Mouse (Mus musculus) kidney, postnatal 25 days (tissue): ENCODE results near the gene Anapc2.

Experiments
- DNase-seq, 2 experiments: peaks; one replicate each; pipeline ENCODE4 v3.0.0; 2021; ENCODE audit warnings: mixed read lengths in 2 of 2

Gene Anapc2

DNA sequence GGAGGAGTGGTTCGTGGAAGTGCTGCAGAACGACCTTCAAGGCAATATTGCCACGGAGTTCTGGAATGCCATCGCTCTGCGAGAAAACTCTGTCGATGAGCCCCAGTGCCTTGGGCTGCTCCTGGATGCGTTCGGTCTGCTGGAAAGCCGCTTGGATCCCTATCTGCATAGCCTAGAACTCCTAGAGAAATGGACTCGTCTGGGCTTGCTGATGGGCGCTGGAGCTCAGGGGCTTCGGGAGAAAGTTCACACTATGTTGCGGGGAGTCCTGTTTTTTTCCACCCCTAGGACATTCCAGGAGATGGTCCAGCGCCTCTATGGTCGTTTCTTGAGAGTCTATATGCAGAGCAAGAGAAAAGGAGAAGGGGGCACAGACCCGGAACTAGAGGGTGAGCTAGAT lies 732 bp downstream of the Anapc2 start:
- DNase-seq, result no peak

DNA sequence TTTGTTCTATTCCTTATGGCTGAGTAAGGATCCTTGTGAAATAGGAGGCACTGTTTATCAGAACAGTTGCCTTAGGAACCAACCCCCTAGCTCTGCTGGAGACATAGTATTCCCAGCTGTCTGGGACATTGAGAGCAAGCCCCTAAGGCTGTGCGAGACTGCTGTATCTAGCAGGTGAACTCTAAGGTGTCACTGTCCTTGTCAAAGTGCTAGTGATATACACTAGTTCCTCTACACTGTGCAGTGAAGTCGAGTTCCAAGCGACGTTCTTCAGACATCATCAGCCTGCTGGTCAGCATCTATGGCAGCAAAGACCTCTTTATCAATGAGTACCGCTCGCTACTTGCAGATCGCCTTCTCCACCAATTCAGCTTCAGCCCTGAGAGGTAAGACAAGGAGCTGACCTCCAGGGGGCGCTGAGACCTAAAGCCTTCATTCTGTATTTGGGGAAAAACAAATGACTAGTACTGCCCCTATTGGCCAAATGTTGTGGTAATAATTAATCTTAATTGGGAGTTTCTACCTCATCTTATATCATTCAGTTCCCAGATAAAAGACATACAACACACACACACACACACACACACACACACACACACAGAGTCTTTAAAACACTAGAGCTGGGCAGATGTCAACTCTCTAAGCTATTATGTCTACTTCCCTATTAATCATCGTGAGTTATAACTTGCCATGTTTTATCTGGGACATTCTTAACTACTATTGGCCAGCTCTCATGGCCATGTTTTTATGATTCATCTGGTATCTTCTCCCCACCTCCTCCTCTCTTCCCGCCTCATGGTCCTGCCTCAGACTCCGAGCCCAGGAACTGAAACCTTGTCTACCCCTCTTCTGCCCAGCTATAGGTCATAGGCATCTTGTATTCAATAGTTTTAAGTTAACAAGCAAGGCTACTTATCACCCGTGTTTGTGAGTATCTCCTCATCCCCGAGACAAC lies 6.9 kb downstream of the Anapc2 start:
- peak; percentile 87 to 93 for DNase-seq

DNA sequence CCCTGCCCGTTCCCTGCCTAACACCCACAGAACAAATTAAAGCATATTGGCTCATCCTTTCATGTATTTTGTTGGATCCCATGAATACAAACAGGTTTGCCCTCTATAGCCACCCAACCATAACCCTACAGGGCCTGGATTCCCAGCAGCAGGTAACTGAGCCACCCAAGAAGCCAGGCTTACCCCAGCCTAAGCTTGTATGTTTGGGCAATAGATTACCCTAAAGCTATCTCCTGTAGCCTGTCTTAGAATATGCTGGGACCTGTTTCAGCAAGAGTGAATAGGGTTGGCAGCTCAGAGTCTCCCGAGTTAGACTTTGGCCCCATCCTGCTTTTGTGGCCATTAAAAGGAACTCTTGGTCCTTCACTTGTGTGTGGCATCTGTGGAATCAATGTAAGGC lies 13.3 kb downstream of the Anapc2 start:
- no peak for DNase-seq

DNA sequence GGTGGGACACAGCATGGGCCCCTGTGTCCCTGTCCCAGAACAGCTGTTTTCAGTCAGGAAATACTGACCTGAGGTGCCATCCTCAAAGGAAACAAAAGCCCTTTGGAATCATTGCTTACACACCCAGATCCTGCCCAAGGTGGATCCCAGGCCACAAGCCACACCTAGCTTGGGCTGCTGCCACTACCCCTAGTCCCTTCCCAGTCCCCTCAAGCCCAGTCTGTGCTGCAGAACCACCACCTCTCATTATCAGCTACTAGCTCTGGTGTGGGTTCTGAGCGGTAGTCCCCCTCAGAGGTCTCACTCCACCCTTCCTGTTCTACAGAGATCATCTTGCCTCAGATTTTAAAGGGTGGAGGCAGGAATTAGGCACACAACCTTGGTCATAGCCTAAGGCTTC lies 14.0 kb downstream of the Anapc2 start:
- no peak for DNase-seq

DNA sequence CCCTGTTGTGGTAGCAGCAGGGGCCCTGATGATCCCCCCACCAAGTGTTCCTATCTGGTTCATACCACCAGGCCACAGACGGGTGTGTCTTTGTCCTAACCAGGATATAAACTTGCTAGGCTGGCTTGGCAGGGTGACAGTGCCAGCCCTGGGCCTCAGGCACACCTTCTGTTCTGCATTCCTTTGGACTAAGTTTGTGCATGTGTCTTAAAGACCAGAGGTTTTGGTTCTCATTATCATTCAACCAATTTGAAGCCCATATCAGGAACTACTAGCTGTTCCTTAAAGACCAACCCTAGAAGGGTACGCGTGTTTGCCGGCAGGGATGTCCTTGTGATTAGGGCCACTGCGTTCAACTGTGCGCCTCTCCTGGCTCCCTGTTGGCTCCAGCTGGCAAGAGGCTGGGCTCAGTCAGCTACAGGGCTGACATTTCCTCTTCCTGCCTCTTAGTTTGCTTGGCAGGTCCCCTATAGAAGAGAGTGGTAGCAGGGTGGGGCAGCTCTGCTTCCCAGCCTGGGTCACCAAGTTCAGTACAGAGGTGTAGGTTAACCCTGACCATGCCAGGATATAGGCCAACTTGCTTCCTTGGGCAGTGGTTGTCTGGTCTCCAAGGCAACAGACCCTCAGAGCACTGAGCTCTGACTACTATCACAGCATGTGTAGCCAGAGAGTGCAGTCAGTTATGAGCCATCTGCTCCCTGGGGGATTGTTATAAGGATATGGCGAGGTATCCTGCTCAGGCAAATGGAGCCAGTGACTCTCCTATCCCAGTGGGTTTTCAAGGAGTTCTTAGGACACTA lies 14.8 kb downstream of the Anapc2 start:
- peak; percentile 47 to 65 for DNase-seq

DNA sequence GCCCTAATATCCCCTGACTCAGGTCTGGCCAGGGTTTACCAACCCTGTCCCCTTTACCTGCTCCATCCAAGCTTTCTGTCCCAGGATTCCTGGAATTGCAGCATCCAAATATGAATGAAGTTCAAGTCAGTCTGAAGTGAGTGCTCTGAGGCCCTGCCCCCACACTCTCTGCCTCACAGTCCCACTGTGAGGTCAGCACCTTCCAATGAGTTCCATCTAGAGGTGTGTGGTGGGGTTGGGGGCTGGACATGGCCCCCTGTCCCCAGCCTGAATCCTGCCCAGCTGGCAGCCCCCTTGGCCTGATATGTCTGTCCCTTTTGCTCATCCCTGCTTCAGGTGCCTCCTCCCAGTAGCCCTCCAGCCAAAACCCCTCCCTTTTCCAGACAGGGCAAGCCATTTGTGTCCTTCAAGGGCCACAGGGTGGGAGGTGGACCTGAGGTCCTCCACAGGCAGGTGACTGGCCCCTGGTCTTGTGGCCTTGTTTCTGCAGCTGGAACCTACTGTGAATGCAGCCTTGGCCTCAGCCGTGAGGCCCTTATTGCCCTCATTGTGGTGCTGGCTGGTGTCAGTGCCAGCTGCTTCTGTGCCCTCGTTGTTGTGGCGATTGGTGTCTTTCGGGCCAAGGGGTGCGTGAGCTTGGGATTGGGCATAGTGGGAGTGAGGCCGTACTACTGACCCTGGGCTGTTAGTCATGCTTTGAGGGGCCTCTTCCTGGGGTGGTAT lies 15.8 kb downstream of the Anapc2 start, which contains the start of gene Tmem210:
Gene Tmem210 (plus strand): TSS at position 219 of the 723 bp plus-strand sequence.
- no peak for DNase-seq

DNA sequence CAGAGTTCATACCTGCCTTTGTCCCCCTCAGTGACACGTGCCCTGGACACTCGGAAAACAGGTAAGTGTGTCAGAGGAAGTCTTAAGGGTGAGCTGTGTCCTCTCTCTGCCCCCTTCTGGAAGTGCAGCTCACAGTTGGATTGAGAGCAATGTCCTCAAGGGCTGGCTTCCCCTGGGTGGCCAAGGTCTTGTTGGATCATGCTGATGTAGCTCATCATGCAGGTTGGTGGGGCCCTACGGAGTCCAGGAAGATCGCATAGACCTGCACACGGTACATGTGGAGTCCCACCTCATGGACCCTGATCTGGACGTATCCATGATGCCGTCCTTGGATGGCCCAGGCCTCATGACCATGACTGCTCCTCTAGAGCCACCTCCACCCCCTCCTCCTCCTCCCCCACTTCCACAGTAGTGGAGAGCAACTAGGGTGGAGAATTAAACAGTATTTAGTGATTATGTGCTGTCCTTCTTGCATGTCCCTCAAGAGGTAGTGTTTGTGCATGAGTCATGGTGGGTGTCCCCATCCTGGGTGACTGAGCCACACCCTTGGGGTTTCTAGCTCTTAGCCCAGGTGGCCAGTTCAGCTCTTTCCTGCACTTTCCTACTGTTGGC lies 16.6 kb downstream of the Anapc2 start:
- DNase-seq, result no peak

DNA sequence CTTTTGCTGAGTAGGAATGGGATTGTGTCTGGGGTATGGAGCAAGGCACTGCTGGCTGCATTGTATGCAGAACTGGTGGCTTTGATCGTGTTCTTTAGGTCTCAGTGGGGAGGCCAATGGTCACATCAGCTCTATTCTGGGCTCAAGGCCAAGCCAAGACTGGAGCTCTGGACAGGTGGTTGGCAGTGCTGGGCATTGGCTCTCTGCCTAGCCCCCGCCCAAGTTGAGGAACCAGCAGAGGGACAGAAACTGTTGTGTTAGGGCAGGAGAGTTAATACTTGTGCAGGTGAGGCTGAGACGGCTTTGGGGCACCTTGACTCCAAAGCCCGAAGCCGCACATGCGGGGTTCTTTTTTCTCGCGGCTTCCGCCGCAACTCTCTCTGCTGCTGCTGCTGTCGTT lies 17.4 kb downstream of the Anapc2 start, which contains the start of gene Lrrc26:
Gene Lrrc26 (plus strand): TSS at position 265 of the 400 bp plus-strand sequence.
- peak; percentile 82 to 89 for DNase-seq

DNA sequence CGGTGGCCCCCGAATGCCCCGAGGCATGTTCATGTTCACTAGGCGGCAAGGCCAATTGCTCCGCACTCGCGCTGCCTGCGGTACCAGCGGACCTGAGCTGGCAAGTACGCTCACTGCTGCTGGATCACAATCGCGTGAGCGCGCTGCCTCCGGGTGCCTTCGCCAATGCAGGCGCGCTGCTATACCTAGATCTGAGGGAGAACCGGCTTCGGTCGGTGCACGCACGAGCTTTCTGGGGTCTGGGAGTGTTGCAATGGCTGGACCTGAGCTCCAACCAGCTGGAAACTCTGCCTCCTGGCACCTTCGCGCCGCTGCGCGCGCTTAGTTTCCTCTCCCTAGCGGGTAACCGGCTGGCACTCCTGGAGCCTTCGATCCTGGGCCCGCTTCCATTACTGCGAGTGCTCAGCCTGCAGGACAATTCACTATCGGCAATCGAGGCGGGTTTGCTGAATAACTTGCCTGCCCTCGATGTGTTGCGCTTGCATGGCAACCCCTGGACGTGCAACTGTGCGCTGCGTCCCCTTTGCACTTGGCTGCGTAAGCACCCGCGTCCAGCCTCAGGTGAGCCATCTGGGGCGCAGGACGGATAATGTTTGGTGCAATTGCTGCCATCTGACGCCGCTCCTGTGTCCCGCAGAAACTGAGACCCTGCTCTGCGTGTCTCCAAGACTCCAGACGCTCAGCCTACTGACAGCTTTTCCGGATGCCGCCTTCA lies 18.0 kb downstream of the Anapc2 start:
- DNase-seq, result peak; percentile 34 to 62

DNA sequence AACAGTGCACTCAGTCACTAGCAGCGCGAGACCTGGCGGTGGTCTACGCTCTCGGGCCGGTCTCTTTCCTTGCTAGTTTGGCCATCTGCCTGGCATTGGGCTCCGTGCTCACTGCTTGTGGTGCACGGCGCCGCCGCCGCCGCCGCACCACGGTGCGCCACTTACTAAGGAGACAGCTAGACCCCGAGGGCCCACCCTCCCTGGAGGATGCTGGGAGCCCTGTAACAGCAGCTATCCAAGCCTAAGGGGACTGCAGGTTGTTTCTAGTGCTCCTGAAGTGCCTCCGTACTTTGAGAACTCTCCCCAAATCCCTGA lies 18.5 kb downstream of the Anapc2 start:
- peak in 1 of 2 experiments; percentile 19 for DNase-seq

DNA sequence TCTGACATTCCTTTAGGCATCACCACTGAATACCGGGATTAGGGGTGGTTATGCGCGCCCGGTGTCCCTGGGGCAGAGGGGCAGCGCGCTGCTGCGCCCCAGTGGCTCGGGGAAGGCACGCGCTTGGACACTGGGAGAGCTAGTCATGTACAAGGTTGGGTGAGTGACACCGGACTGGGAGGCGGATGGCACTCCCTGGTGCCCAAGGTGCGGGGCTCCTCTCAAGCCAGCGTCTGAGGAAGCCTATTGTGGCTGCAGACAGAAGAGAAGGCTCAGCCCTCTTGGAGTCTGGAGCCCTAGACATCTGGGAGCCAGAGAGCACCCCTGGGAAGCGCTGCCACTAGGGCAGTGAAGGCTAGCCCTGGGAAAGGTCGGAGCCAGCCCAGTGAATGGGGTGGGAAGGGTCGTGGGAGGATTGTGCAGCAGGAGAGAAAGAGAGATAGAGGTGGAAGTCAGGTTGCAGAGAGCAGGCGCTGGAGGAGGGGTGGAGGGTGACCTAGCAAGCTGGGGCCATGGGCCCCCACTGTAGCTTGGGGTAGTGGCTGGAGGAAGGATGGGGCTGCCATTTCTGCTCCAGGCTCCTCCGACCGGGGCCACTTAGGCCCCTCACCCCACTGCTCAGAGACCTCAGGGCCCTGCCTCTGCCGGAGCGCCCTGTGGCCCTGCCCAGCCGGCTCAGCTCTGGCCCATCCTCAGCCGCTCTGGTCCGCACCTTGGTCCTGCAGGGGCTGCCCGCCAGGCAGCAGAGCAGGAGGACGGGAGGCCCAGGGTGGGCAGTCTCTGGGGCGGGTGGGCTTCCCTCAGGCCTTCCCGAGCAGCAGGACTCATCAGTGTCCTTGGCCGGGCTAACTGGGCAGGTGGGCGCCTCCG lies 19.1 kb downstream of the Anapc2 start:
- DNase-seq, result peak in 1 of 2 experiments; percentile 22

DNA sequence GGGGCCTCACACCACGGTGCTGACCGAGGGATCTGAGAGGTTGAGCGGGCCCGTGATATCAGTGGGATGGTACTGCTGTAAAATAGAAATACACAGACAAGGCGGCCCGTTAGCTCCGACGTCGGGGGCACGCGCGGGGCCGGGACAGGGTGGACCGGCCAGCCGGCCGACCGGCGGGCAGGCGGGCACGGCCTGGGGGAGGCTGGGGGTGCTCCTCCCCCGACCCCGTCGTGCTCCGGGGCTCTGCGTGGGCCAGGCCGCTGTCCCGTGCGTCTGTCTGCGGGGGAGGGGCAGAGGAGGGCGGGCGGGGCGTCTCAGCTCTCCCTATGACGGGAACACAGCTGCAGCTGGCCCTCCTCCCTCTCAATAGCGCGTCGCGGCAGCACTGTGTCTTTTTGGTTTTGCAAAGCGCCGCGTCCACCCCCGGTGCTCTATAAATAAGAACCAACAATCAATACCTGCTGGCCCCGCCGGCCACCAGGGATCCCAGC lies 19.8 kb downstream of the Anapc2 start:
- peak in 1 of 2 experiments; percentile 14 for DNase-seq

DNA sequence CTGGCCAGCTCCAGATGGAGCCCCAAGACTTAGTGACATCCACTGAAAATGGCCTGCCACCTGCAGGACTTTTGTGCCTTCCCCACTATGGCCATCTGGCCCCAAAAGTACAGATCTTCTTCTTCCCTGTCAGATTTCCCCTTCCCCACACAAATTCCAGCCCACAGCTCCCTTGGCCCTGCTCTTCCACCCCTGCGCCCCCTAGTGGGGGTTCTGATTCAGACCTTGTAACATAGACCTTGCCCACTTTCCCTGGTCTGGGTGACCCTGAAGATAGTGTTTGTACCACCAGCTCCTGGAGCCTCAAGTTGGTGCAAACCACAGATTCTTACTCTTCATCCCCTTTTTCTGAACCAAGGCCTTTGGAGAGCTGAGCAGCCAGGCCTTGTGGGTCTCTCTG lies 20.6 kb downstream of the Anapc2 start:
- peak; percentile 75 to 88 for DNase-seq

DNA sequence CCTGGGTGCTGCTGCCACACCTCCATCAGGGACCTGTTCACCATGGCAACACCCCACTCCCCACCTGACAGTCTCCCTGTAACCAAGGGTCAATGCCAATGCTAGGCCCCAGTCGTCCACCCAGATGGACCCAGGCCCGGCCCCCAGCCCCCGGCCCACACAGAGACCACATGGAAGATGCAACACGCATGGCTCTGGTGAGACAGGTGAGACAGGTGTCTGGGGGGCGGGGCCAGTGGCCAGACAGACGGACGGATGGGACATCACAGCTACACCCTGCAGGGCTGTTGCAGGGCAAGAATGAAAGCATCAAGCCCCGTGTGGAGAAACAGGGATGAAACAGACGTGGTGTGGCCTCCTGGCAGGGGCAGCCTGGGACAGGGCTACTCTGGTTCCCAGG lies 21.4 kb downstream of the Anapc2 start:
- no peak for DNase-seq

DNA sequence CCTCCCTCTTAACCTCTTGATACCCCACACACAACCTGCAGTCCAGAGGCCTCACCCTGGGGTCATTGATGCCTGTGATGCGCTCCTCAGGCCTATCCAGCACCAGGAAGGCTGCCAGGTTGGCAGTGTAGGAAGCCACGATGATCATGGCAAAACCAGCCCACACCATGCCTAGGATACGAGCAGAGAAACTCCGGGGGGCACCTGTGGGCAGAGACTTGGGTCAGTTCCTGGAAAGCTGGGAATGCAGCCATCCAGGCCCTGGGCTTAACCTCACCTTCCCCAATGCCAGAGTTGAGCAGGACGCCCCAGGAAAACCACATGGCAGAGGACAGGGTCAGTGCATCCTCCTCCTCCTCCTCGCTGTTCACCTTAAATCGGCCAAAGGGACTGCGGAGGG lies 24.8 kb downstream of the Anapc2 start:
- no peak for DNase-seq

DNA sequence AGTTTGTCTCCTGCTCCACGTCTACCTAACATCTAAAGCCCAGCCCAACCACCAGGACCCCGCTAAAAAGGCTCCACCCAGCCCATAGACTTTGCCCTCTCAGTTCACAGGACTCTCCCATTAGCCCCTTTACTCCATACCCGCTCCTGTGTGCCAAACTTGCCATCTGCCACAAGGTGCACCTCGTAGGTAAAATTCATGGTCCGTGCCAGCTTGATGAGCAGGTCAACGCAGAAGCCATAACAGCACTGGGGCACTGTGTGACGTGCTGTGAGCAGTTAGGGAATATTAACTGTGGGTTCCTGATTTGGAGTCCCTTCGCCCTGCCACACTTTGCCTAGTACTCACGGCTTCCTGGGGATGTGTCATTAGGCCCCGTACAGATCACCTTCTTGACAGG lies 25.8 kb downstream of the Anapc2 start:
- DNase-seq, result no peak

DNA sequence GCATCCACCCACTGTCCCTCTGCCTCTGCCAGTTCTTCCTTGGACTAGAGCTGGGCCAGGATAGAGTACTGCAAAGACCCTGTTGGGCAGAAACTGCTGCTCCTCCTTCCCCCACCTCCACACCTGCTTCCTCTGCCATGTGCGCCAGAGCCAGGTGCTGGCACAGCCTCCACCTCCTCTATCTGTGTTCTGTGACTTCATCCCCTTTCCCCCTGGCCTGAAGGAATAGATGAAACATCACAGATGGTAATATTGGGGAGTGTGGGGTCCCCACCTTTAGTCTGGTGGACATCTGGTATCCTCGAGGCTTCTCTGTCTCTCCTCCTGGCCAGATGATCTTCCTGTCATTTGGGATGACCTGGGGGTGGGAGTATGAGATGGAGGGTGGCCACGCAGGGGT lies 31.2 kb downstream of the Anapc2 start:
- DNase-seq, result no peak

DNA sequence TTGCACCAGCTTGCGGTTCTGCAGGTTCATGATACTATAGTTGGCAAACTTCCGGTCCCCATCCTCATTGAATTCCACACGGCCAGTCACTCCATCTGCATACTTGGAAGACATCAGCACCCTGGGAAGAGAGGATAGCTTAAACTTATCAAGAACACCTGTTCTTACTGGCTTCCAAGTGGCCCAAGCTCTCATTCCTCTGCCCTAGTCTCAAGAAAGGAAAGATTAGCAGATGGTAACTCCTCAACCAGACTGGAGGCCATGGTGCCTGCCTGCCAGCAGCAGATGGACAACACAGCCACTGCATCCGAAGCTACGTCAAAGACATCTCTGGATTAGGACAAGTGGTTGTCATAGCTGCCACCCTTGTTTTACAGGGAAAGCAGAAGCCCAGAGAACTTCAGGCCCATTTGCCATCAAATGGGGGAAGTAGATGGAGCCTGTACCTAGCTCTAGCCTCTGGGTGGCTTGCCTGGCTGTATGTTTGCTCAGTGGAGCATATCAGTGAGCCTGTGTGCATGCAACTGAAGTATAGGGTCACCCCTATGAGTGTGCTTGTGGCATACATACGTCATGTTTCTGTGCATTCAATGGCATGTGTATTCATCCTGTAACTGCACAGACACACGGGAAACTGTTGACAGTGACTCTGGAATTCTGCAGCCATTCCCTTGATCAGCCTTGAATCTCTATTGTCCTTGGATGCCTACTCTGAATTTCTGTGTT lies 31.8 kb downstream of the Anapc2 start:
- DNase-seq, result no peak

DNA sequence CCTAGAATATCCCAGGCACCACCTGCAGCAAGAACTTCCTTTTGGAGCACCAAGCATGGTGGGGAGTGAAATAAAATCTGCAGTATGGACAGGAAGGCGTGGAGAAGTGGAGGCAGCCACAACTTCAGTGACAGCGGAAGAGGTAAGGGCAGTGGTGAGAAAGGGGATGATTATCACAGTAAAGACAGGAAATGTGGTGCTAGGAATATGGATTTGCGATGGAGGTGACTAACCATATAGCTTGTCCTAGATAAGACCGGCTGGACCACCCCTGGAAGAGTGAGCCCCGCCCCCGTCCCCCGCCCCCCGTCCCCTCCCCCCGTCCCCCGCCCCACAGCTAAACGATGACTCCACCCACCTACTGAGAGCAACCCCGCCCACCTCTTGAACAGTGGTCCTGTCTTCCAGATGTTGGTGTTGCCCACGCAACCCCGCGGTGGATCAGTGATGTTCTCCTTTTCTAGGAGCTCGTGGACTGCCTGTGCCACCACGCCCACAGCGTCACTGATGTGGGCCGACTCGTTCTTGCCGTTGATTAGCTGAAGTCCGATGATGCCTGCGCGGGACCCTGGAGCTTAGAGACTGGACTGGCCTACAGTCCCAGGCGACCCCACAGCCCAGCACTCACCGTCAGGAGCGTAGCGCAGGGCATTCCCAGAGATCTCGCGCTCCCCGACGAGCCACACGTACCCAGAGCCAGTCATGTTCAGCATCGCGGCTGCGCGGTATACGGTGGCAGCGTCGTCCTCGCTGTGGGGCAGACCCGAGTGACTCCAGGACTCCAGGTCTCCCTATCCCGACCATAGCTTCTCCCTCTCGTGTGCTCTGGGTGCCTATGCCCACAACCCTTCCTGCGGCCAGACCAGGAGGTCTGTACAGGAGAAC lies 32.6 kb downstream of the Anapc2 start:
- peak in 1 of 2 experiments; percentile 42 for DNase-seq
